Mouse (Mus musculus): ENCODE data around the gene Washc2. TPM values are rescaled to one million over a fixed set of nuclear protein-coding genes. Genes with fewer than 3 reads are reported as not detected.

Gene Washc2
- total RNA-seq, 1 experiment from 2014 or later: 61.2 TPM

GRCm38 (mm10) chr6:116260481-116260880 lies 52.6 kb downstream of the Washc2 start:
- ATAC-seq (replicated peaks; ENCODE audit: low read depth, poor library complexity, severe bottlenecking): no peak

GRCm38 (mm10) chr6:116262824-116263223 lies 55.0 kb downstream of the Washc2 start:
- ATAC-seq (replicated peaks; ENCODE audit: low read depth, poor library complexity, severe bottlenecking): no peak

- peak; percentile 89 for ATAC-seq (replicated peaks; ENCODE audit: low read depth, poor library complexity, severe bottlenecking)
Observed at GRCm38 (mm10) chr6:116264018-116264651, 56.3 kb downstream of the Washc2 start, which contains the start of gene Zfand4. Zfand4 (plus strand) TSS chr6:116264222.

- ATAC-seq (replicated peaks; ENCODE audit: low read depth, poor library complexity, severe bottlenecking): no peak
Observed at GRCm38 (mm10) chr6:116264836-116265235, 57.0 kb downstream of the Washc2 start.

- no peak for ATAC-seq (replicated peaks; ENCODE audit: low read depth, poor library complexity, severe bottlenecking)
Observed at GRCm38 (mm10) chr6:116265603-116266002, 57.8 kb downstream of the Washc2 start.

- peak; percentile 54 for ATAC-seq (replicated peaks; ENCODE audit: low read depth, poor library complexity, severe bottlenecking)
Observed at GRCm38 (mm10) chr6:116266273-116267109, 58.7 kb downstream of the Washc2 start.

GRCm38 (mm10) chr6:116267110-116267423 lies 59.2 kb downstream of the Washc2 start:
- ATAC-seq (replicated peaks; ENCODE audit: low read depth, poor library complexity, severe bottlenecking): no peak

- ATAC-seq (replicated peaks; ENCODE audit: low read depth, poor library complexity, severe bottlenecking): no peak
Observed at GRCm38 (mm10) chr6:116275695-116276094, 67.9 kb downstream of the Washc2 start.

- ATAC-seq (replicated peaks; ENCODE audit: low read depth, poor library complexity, severe bottlenecking): 0 out of 2 replicates have a peak, but pooled peaks have one; percentile 32
Observed at GRCm38 (mm10) chr6:116278679-116279317, 71.0 kb downstream of the Washc2 start.

- ATAC-seq (replicated peaks; ENCODE audit: low read depth, poor library complexity, severe bottlenecking): no peak
Observed at GRCm38 (mm10) chr6:116281014-116281413, 73.2 kb downstream of the Washc2 start.

GRCm38 (mm10) chr6:116282546-116282945 lies 74.7 kb downstream of the Washc2 start:
- ATAC-seq (replicated peaks; ENCODE audit: low read depth, poor library complexity, severe bottlenecking): no peak

GRCm38 (mm10) chr6:116283280-116283679 lies 75.4 kb downstream of the Washc2 start:
- no peak for ATAC-seq (replicated peaks; ENCODE audit: low read depth, poor library complexity, severe bottlenecking)

- ATAC-seq (replicated peaks; ENCODE audit: low read depth, poor library complexity, severe bottlenecking): no peak
Observed at GRCm38 (mm10) chr6:116286321-116286720, 78.5 kb downstream of the Washc2 start.

- peak; percentile 100 for ATAC-seq (replicated peaks; ENCODE audit: low read depth, poor library complexity, severe bottlenecking)
Observed at GRCm38 (mm10) chr6:116286870-116287575, 79.2 kb downstream of the Washc2 start.

GRCm38 (mm10) chr6:116311411-116311810 lies 103.6 kb downstream of the Washc2 start:
- no peak for ATAC-seq (replicated peaks; ENCODE audit: low read depth, poor library complexity, severe bottlenecking)

Other genes with a start within 250 kb of the Washc2 start
- gene Plxnd1, start 213.0 kb upstream of the Washc2 start, total RNA-seq (2017): 8.5 and 14.2 TPM in 2 replicates
- gene Tmcc1, start 14.6 kb upstream of the Washc2 start, total RNA-seq (2017): 9.5 and 12.2 TPM in 2 replicates
- 18.5 and 25.0 TPM in 2 replicates for gene Zfand4, start 56.2 kb downstream of the Washc2 start, total RNA-seq (2017)
- 20.6 and 24.8 TPM in 2 replicates for gene March8, start 130.0 kb downstream of the Washc2 start, total RNA-seq (2017)

Measured in common myeloid progenitor, adult 5-6 weeks (primary cell).